Mouse (Mus musculus) embryonic facial prominence, embryonic 10.5 days (tissue): ENCODE measurements around the gene Htra1. TPM values are rescaled to one million over a fixed set of nuclear protein-coding genes. Genes with fewer than 3 reads are reported as not detected.

Experiments used
- DNase-seq: peaks from one replicate; pipeline ENCODE4 v3.0.0-alpha.2; 2017; ENCODE audit warnings: low spot score
- H3K27ac ChIP-seq: fragments of 300-500 bp; sonication (generic); replicated peaks from 2 replicates; pipeline ENCODE4 v1.5.1; 2016; ENCODE audit warnings: mild to moderate bottlenecking
- H3K27me3 ChIP-seq: fragments of 300-500 bp; sonication (generic); replicated peaks from 2 replicates; pipeline ENCODE4 v1.6.1; 2016; ENCODE audit warnings: low read depth, mild to moderate bottlenecking; ENCODE audit not compliant: poor library complexity, severe bottlenecking
- H3K36me3 ChIP-seq: fragments of 300-500 bp; sonication (generic); replicated peaks from 2 replicates; pipeline ENCODE4 v1.6.1; 2016; ENCODE audit warnings: mild to moderate bottlenecking, moderate library complexity
- H3K4me1 ChIP-seq: fragments of 300-500 bp; sonication (generic); 2 replicates; pipeline ENCODE4 v1.6.1; 2016
- H3K4me3 ChIP-seq: fragments of 300-500 bp; sonication (generic); 2 replicates; pipeline ENCODE4 v1.5.1; 2016; ENCODE audit warnings: mild to moderate bottlenecking, moderate library complexity
- H3K9me3 ChIP-seq: fragments of 300-500 bp; sonication (generic); 2 replicates; pipeline ENCODE4 v1.6.1; 2016; ENCODE audit warnings: mild to moderate bottlenecking
- WGBS: fragments of 180-500 bp; shearing (Covaris S2); methylation state at CpG from one replicate; pipeline ENCODE4 v1.1.7; 2016; 5-methylcytosine and 5-hydroxymethylcytosine counted together
- polyA plus RNA-seq: library from polyadenylated mRNA; unstranded; fragments of >200 nt; fragmentation: Nextera tagmentation; extraction: Ambion mirVana; gene quantifications from 2 replicates; pipeline ENCODE4 v1.2.1, GENCODE M21; 2016

Htra1 gene
- polyA plus RNA-seq, 1 experiment from 2014 or later: 3.2 TPM

DNA sequence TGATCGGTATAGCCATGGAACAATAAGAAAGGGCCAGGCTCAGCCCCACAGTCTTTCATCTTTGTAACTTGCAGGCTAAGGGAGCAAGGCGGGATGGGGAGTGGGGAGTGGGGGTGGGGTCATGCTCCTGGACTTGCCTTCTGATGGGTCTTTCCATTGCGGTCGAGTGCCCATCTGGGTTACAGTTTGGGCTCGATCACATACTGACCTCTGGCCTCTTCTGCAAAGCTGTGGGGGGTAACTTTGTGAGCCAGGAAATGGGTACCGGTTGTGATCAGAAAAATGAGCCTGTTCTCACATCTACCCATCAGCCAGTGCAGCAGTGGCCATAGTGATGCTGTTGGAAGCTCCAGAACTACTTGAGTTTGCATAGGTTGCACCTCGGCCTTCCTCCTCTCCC, 22.6 kb downstream of the Htra1 start:
- DNase-seq: no peak
- Histone ChIP-seq H3K9me3 (no peaks in the 10 kb centered on the region), H3K4me3 (no peak overlapping the region), H3K36me3 (no peaks in the 10 kb centered on the region), H3K27ac (no peak overlapping the region), H3K4me1 (peaks cover 8% of the 10 kb centered on the region; the same call in 1 of the 2 replicates), H3K27me3 (no peaks in the 10 kb centered on the region)
- WGBS: 55% methylated on average over 7 of the region's 7 CpGs

DNA sequence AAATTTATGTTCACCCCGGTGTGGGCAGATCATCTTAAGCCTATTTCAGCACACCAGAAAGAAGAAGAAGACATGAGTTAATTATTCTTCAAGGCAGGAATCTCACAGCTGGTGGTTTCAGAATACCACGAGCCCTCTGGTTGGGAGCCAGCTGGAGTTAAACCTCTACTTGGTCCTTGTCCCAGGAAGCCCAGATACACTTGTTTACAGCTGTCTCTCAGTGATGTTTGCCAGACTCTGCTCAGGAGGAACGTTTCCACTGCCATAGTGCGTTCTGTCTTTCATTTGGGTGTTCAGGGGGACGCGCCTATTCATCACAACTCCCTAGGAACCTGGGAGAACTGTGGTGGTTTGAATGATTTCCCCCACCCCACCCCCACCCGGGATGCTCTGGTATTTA, 24.0 kb downstream of the Htra1 start:
- Histone ChIP-seq H3K27me3 (no peaks in the 10 kb centered on the region), H3K36me3 (no peaks in the 10 kb centered on the region), H3K27ac (no peak overlapping the region), H3K4me3 (no peak overlapping the region), H3K9me3 (no peaks in the 10 kb centered on the region), H3K4me1 (peaks cover 13% of the 10 kb centered on the region)
- WGBS: 65% methylated on average over 7 of the region's 7 CpGs
- no peak for DNase-seq

DNA sequence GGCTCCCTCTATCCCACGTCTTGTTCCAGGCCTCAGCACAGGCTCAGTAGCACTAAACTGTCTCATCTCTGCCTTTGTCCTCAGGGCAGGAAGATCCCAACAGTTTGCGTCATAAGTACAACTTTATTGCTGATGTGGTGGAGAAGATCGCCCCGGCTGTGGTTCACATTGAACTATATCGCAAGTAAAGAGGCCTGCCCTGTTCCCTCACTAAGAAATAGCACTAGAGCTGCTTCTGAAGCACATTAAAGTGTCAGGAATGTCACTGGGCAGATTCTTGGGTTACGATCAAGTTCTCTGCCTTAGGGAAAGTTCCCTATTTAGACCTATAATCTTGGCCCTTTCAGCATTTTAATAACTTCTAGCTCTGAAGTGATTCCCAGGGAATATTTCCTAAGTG, 25.5 kb downstream of the Htra1 start:
- no peaks in the 10 kb centered on the region for H3K9me3 ChIP-seq
- no peak overlapping the region for H3K4me3 ChIP-seq
- no peak for DNase-seq
- no peaks in the 10 kb centered on the region for H3K27me3 ChIP-seq
- H3K36me3 ChIP-seq: no peaks in the 10 kb centered on the region
- H3K4me1 ChIP-seq: peaks cover 29% of the 10 kb centered on the region
- no peak overlapping the region for H3K27ac ChIP-seq
- whole genome bisulfite sequencing: 86% methylated on average over 6 of the region's 6 CpGs

DNA sequence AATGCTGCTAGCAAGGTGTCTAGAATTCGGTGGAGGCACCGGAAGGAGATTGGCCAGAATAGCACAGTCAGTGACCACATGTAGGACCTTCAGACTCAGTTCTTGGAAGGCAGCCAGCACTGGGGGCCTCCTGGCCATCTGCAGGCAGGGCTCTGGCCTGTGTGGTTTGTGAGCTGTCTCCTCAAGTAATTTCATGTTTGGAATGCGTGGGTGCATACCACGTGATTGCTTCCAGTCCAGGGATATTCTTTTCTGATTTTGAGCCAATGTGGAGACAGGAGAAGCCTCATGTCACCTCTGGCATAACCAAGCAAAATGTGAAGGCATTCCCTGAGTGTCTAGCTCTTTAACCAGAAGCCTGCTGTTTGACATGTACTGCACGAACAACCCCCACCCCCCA, 28.8 kb downstream of the Htra1 start:
- Histone ChIP-seq H3K9me3 (no peaks in the 10 kb centered on the region), H3K27ac (peak overlapping the region; percentile 73), H3K36me3 (no peaks in the 10 kb centered on the region), H3K27me3 (no peaks in the 10 kb centered on the region), H3K4me1 (peaks cover 43% of the 10 kb centered on the region), H3K4me3 (no peak overlapping the region)
- peak; percentile 26 for DNase-seq
- WGBS: 69% methylated on average over 5 of the region's 5 CpGs

DNA sequence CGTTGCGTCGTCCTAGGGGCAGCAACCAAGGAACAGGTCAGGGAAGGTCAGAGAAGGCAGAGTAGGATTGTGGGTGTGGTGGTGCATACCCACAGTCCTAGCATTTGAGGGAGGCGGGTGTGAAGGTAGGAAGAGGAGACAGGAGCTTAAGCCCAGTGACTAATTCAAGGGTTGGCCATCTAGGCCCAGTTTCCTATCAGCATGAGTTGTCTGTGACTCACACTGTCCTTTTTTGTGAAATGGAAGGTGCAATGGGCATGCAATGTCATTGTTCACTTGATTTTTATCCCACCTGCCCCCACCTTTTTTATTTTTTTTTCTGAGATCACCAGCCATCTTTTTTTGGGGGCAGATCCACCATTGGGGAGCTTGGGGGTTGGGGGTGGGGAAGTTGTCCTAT, 29.5 kb downstream of the Htra1 start:
- peak overlapping the region; percentile 73 for H3K27ac ChIP-seq
- no peak for DNase-seq

DNA sequence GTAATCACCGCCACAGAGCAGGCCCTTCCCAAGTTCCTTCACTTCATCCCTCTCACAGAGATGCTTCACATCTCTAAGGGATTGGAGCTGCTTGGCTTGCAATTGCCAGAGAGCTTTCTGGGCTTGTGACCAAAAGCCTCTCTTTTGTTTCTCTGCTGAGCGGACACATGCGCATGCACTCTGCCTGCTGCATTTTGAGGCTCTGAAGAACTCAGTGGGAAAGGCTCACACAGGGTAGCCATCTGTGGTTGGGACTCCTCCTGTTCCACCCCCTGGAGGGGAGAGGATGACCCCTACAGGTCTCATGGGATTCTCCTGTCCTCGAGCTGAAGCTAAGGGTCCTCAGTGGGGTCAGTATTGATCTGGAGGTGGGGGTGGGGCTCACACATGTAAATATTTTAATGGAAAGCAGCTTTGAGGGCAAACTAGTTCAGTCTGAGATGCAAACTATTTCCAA, 30.0 kb downstream of the Htra1 start:
- peak; percentile 65 for DNase-seq
- peaks cover 43% of the 10 kb centered on the region for H3K4me1 ChIP-seq
- no peaks in the 10 kb centered on the region for H3K9me3 ChIP-seq
- no peaks in the 10 kb centered on the region for H3K36me3 ChIP-seq
- no peak overlapping the region for H3K4me3 ChIP-seq
- H3K27ac ChIP-seq: peak overlapping the region; percentile 73
- no peaks in the 10 kb centered on the region for H3K27me3 ChIP-seq
- 61% methylated on average over 4 of the region's 4 CpGs for WGBS

More for the DNA sequence above, 29.5 kb downstream of the Htra1 start:
- H3K36me3 ChIP-seq: no peaks in the 10 kb centered on the region
- H3K4me3 ChIP-seq: no peak overlapping the region
- H3K4me1 ChIP-seq: peaks cover 43% of the 10 kb centered on the region
- no peaks in the 10 kb centered on the region for H3K27me3 ChIP-seq
- 95% methylated on average over 4 of the region's 4 CpGs for WGBS
- H3K9me3 ChIP-seq: no peaks in the 10 kb centered on the region

DNA sequence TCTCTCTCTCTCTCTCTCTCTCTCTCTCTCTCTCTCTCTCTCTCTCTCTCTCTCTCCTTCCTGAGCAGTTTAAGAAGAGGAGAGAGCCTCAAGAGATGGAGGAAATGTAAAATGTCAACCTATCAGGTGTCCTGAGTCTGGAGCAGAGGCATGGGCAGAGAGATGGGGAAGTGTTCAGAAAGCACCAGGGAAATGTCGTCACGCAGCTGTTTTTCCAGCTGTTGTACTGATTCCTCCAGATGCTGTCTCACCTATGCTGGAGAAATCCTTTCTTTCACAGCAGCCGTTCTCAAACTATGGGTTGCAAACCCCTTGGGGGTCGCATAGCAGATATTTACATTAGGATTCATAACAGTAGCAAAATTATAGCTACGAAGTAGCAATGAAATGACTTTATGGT, 30.5 kb downstream of the Htra1 start:
- no peaks in the 10 kb centered on the region for H3K36me3 ChIP-seq
- H3K27me3 ChIP-seq: no peaks in the 10 kb centered on the region
- H3K4me3 ChIP-seq: no peak overlapping the region
- H3K27ac ChIP-seq: peak overlapping the region; percentile 73
- DNase-seq: peak; percentile 37
- 56% methylated on average over 5 of the region's 5 CpGs for WGBS
- H3K9me3 ChIP-seq: no peaks in the 10 kb centered on the region
- H3K4me1 ChIP-seq: peaks cover 43% of the 10 kb centered on the region

DNA sequence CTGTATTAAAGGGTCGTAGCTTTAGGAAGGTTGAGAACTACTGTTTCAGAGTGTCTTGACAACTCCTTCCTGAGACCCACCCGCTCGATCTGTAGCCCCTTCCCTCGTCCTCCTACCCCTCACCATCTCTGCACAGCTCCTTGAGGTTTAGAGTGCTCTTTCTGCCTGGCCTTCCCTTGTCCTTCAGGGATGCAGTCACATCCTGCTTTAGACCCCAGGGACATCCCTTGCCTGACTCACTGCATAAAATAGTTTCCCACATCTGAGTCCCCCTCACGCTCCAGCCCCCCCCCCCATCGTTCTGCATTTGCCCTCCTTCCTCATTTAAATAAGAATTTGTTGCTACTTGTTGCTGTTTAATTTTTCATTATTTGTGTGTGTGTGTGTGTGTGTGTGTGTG, 31.0 kb downstream of the Htra1 start:
- no peak for DNase-seq
- Histone ChIP-seq H3K27me3 (no peaks in the 10 kb centered on the region), H3K27ac (peak overlapping the region; percentile 66; the same call in 1 of the 2 replicates), H3K36me3 (no peaks in the 10 kb centered on the region), H3K9me3 (no peaks in the 10 kb centered on the region), H3K4me1 (peaks cover 43% of the 10 kb centered on the region), H3K4me3 (no peak overlapping the region)
- WGBS: 72% methylated on average over 6 of the region's 6 CpGs

DNA sequence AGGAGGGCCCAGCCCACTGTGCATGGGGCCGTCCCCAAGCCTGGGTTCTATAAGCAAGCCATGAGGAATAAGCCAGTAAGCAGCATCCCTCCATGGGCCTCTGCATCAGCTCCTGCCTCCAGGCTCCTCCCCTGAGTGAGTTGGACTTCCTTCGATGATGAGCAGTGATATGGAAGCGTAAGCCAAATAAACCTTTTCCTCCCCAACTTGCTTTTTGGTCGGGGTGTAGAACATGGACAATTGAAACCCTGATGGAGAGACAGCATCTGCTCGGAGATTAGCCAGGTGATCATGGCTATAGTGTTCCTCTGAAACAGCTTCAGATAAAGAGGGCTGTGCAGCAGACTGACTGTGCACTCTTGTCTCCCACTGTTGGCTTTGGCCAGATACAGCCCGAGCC, 32.0 kb downstream of the Htra1 start:
- no peak for DNase-seq
- H3K9me3 ChIP-seq: no peaks in the 10 kb centered on the region
- 92% methylated on average over 6 of the region's 6 CpGs for WGBS
- peaks cover 43% of the 10 kb centered on the region for H3K4me1 ChIP-seq
- H3K4me3 ChIP-seq: no peak overlapping the region
- H3K27ac ChIP-seq: no peak overlapping the region
- no peaks in the 10 kb centered on the region for H3K27me3 ChIP-seq
- no peaks in the 10 kb centered on the region for H3K36me3 ChIP-seq

DNA sequence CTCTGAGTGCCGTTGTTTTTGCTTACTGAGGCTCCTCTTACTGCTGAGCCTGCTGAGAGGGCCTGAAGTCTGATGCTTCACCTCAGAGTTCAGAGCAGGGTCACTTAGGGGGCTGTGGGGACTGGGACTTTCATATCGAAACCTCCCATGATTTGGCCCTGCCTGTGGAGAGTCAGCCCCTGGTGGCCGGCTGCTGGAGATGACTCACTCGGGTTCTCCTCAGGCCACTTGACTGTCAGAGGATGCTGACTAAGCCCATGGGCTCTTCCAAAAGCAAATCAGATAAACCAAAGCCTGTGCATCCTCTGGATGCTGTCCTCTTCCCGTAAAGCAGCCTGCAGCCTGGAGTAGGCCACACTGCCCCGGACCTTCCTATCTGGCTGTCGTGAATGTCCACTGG, 32.6 kb downstream of the Htra1 start:
- Histone ChIP-seq H3K4me1 (peaks cover 43% of the 10 kb centered on the region), H3K4me3 (no peak overlapping the region), H3K27me3 (no peaks in the 10 kb centered on the region), H3K36me3 (no peaks in the 10 kb centered on the region), H3K9me3 (no peaks in the 10 kb centered on the region), H3K27ac (no peak overlapping the region; the same call in 1 of the 2 replicates)
- 65% methylated on average over 7 of the region's 7 CpGs for WGBS
- DNase-seq: no peak

DNA sequence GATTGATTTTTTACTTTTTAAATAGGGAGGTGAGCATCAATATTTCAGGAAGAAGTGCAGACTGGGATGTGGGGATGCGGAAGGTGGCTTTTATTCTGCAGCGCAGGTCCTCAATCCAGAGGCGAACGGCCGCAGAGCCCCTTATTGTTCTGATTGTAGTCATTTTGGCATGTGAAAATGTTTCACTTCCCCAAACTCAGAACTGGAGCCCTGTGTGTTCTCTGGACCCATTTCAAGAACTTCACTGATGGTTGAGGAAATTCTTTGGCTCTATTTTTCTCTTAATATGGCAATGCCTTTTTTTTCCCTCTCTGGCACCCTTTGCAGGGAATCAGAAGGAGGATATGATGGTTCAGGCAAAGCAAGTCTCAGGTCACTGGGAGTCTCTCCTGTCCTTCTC, 33.2 kb downstream of the Htra1 start:
- no peak for DNase-seq
- H3K36me3 ChIP-seq: no peaks in the 10 kb centered on the region

DNA sequence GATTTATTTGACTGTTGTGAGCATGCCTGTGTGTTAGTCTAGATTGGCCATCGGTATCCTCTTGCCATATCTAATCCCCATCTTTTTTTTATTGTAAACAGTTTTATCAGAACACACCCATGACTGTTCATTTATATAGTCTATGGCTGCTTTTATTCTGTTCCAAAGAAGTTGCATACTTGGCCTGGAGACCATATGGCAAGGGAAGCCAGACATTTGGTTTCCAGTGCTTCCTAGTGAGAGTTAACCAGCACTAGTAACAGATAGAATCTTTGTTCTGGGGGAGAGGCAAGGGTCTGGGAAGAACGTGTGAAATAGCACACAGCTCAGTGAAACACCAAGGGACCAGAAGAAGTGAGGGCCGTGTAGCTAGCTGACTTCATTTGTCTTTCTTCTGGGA, 33.6 kb downstream of the Htra1 start:
- H3K36me3 ChIP-seq: no peaks in the 10 kb centered on the region

More for the DNA sequence above, 33.2 kb downstream of the Htra1 start:
- H3K9me3 ChIP-seq: no peaks in the 10 kb centered on the region
- no peak overlapping the region for H3K27ac ChIP-seq
- WGBS: 93% methylated on average over 5 of the region's 5 CpGs
- H3K4me1 ChIP-seq: peaks cover 43% of the 10 kb centered on the region
- H3K4me3 ChIP-seq: no peak overlapping the region
- no peaks in the 10 kb centered on the region for H3K27me3 ChIP-seq

DNA sequence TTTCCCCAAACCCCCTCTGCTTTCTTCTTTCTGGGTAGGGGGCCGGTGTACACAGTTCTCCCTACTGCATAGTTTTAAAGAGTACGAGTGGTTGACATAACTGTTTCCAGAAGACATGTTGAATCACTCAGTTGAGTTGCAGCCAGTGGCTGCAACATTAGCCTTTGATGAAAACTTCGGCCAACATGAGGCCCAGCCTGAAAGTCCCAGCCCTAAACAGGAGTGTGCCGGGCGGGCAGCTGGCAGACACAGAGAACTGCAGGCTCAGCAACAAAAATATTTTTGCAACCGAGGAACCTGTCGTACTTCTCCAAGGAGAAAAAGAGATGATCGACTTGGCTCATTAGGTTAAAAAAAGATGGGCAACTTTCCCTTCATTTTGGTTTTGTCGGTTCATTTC, 36.9 kb downstream of the Htra1 start:
- DNase-seq: no peak
- Histone ChIP-seq H3K4me1 (peaks cover 24% of the 10 kb centered on the region), H3K27ac (no peak overlapping the region), H3K36me3 (no peaks in the 10 kb centered on the region), H3K9me3 (no peaks in the 10 kb centered on the region), H3K27me3 (no peaks in the 10 kb centered on the region), H3K4me3 (no peak overlapping the region)
- WGBS: 86% methylated on average over 9 of the region's 9 CpGs

More for the DNA sequence above, 33.6 kb downstream of the Htra1 start:
- H3K4me3 ChIP-seq: no peak overlapping the region
- H3K4me1 ChIP-seq: peaks cover 41% of the 10 kb centered on the region
- DNase-seq: no peak
- H3K27me3 ChIP-seq: no peaks in the 10 kb centered on the region
- no peak overlapping the region for H3K27ac ChIP-seq
- 59% methylated on average over 3 of the region's 3 CpGs for WGBS
- H3K9me3 ChIP-seq: no peaks in the 10 kb centered on the region
